Mouse (Mus musculus) CH12.LX (cell line): ENCODE measurements at regions not wholly inside any gene's neighbourhood (a gene's known extent, or its start where the extent isn't known, plus 50 kb on each side); places are given as distances from the start of the nearest gene placed in this dataset.

Source experiments
- DNase-seq: peaks from one replicate; pipeline ENCODE4 v3.0.0-alpha.2; 2013; ENCODE audit errors: extremely low read depth
- H3K27ac ChIP-seq: 2 replicates; pipeline ENCODE4 v1.5.1; 2012; ENCODE audit warnings: low read depth, mild to moderate bottlenecking, control low read depth, moderate library complexity; ENCODE audit not compliant: insufficient read depth
- H3K27me3 ChIP-seq: replicated peaks from 2 replicates; pipeline ENCODE3; 2012; ENCODE audit warnings: inconsistent platforms
- H3K36me3 ChIP-seq, 2 experiments: replicated peaks in 1 of 2; 2 replicates each; pipeline versions ENCODE3 to v1.6.1; 2012; ENCODE audit warnings: inconsistent platforms in 1 of 2, low read length in 1 of 2, mild to moderate bottlenecking in 1 of 2, mixed read lengths in 1 of 2, moderate library complexity in 1 of 2; ENCODE audit not compliant: control insufficient read depth in 1 of 2, insufficient read depth in 1 of 2
- H3K4me1 ChIP-seq, 2 experiments: 2 replicates each; pipeline ENCODE4 v1.6.1; 2012; ENCODE audit warnings: inconsistent platforms in 1 of 2, moderate library complexity in 1 of 2; ENCODE audit not compliant: insufficient read depth in 2 of 2, control insufficient read depth in 1 of 2
- H3K4me2 ChIP-seq: 2 replicates; pipeline ENCODE4 v1.6.1; 2012; ENCODE audit warnings: low read depth, mild to moderate bottlenecking, control low read depth; ENCODE audit not compliant: poor library complexity, insufficient read depth, severe bottlenecking
- H3K4me3 ChIP-seq, 3 experiments: fragments of 150-350 bp in 1 of 3; sonication (generic) in 1 of 3; replicated peaks in 1 of 3; 2 replicates each; pipeline versions ENCODE3 to v1.5.1; 2011 to 2012; ENCODE audit warnings: low read depth in 2 of 3, low read length in 2 of 3, mild to moderate bottlenecking in 2 of 3, moderate library complexity in 2 of 3, control low read depth in 1 of 3, improper control_type of control experiment in 1 of 3, inconsistent platforms in 1 of 3, mixed read lengths in 1 of 3; ENCODE audit not compliant: poor library complexity in 1 of 3
- H3K79me2 ChIP-seq: replicated peaks from 2 replicates; pipeline ENCODE4 v1.6.1; 2012; ENCODE audit warnings: mild to moderate bottlenecking, moderate library complexity; ENCODE audit not compliant: control insufficient read depth, poor library complexity, insufficient read depth, severe bottlenecking; ENCODE audit errors: extremely low read depth
- H3K9ac ChIP-seq: 2 replicates; pipeline ENCODE4 v1.6.1; 2012; ENCODE audit warnings: low read depth, mild to moderate bottlenecking, control low read depth, moderate library complexity; ENCODE audit not compliant: insufficient read depth
- H3K9me3 ChIP-seq: replicated peaks from 2 replicates; pipeline ENCODE3; 2012; ENCODE audit warnings: low read length, inconsistent platforms, mixed read lengths
- BHLHE40 ChIP-seq: IDR thresholded peaks from 2 replicates; pipeline ENCODE4 v1.6.1; 2011; ENCODE audit warnings: mild to moderate bottlenecking, low read depth, low read length, improper control_type of control experiment
- CHD1 ChIP-seq: IDR thresholded peaks from 2 replicates; pipeline ENCODE4 v1.6.1; 2012; ENCODE audit warnings: low read depth, low read length, improper control_type of control experiment, inconsistent platforms
- CHD2 ChIP-seq: IDR thresholded peaks from 2 replicates; pipeline ENCODE4 v1.6.1; 2011; ENCODE audit warnings: low read length, improper control_type of control experiment
- ELF1 ChIP-seq: IDR thresholded peaks from 2 replicates; pipeline ENCODE4 v1.6.1; 2014; ENCODE audit warnings: low read depth, mild to moderate bottlenecking, inconsistent platforms, low read length, improper control_type of control experiment
- ETS1 ChIP-seq: conservative IDR thresholded peaks from 2 replicates; pipeline ENCODE4 v1.6.1; 2012; ENCODE audit warnings: low read depth, mild to moderate bottlenecking, inconsistent platforms, low read length, improper control_type of control experiment, moderate library complexity
- GABPA ChIP-seq: IDR thresholded peaks from 2 replicates; pipeline ENCODE4 v1.6.1; 2012; ENCODE audit warnings: low read depth, low read length, improper control_type of control experiment, inconsistent platforms; ENCODE audit not compliant: insufficient replicate concordance
- HCFC1 ChIP-seq: IDR thresholded peaks from 2 replicates; pipeline ENCODE4 v1.6.1; 2012; ENCODE audit warnings: low read depth, mild to moderate bottlenecking, inconsistent platforms, low read length, improper control_type of control experiment
- JUN ChIP-seq: IDR thresholded peaks from 2 replicates; pipeline ENCODE4 v1.6.1; 2011; ENCODE audit warnings: low read depth, mild to moderate bottlenecking, low read length, improper control_type of control experiment, moderate library complexity; ENCODE audit not compliant: insufficient read depth
- JUND ChIP-seq: conservative IDR thresholded peaks from 2 replicates; pipeline ENCODE4 v1.6.1; 2011; ENCODE audit warnings: low read depth, low read length, improper control_type of control experiment
- KAT2A ChIP-seq: IDR thresholded peaks from 2 replicates; pipeline ENCODE4 v1.6.1; 2012; ENCODE audit warnings: low read length, improper control_type of control experiment, inconsistent platforms; ENCODE audit not compliant: insufficient replicate concordance
- MEF2A ChIP-seq: IDR thresholded peaks from 2 replicates; pipeline ENCODE4 v1.6.1; 2014; ENCODE audit warnings: low read depth, mild to moderate bottlenecking, inconsistent platforms, low read length, improper control_type of control experiment, borderline replicate concordance
- MXI1 ChIP-seq: IDR thresholded peaks from 2 replicates; pipeline ENCODE4 v1.6.1; 2011; ENCODE audit warnings: mild to moderate bottlenecking, low read depth, low read length, improper control_type of control experiment
- POLR2A ChIP-seq: IDR thresholded peaks from 2 replicates; pipeline ENCODE4 v1.6.1; 2011; ENCODE audit warnings: low read depth, mild to moderate bottlenecking, improper control_type of control experiment, low read length
- RCOR1 ChIP-seq: conservative IDR thresholded peaks from 2 replicates; pipeline ENCODE4 v1.6.1; 2012; ENCODE audit warnings: low read depth, mild to moderate bottlenecking, inconsistent platforms, low read length, improper control_type of control experiment
- SIN3A ChIP-seq: IDR thresholded peaks from 2 replicates; pipeline ENCODE4 v1.6.1; 2012; ENCODE audit warnings: low read length, improper control_type of control experiment, inconsistent platforms
- SMC3 ChIP-seq: IDR thresholded peaks from 2 replicates; pipeline ENCODE4 v1.6.1; 2011; ENCODE audit warnings: low read depth, low read length, improper control_type of control experiment
- TCF12 ChIP-seq: IDR thresholded peaks from 2 replicates; pipeline ENCODE4 v1.6.1; 2014; ENCODE audit warnings: low read depth, mild to moderate bottlenecking, inconsistent platforms, low read length, improper control_type of control experiment
- UBTF ChIP-seq: IDR thresholded peaks from 2 replicates; pipeline ENCODE4 v1.6.1; 2012; ENCODE audit warnings: low read depth, mild to moderate bottlenecking, inconsistent platforms, low read length, improper control_type of control experiment, moderate library complexity
- USF1 ChIP-seq: IDR thresholded peaks from 2 replicates; pipeline ENCODE4 v1.6.1; 2014; ENCODE audit warnings: low read depth, mild to moderate bottlenecking, inconsistent platforms, low read length, improper control_type of control experiment
- USF2 ChIP-seq: conservative IDR thresholded peaks from 2 replicates; pipeline ENCODE4 v1.6.1; 2011; ENCODE audit warnings: low read depth, low read length, improper control_type of control experiment
- ZC3H11A ChIP-seq: IDR thresholded peaks from 2 replicates; pipeline ENCODE4 v1.6.1; 2012; ENCODE audit warnings: low read depth, mild to moderate bottlenecking, inconsistent platforms, low read length, improper control_type of control experiment
- dilution Hi-C: fragments of 300-500 bp; cut with MboI; formaldehyde crosslinking; loops from 2 replicates; pipeline ENCODE4 v1.14.3; 2020; ENCODE audit warnings: low sequenced_read_pairs; ENCODE audit not compliant: extremely low pct_unique_long_range_greater_than_20kb, extremely low pct_ligation_motif_present
- in situ Hi-C: fragments of 300-500 bp; cut with MboI; formaldehyde crosslinking; loops from 3 replicates; pipeline ENCODE4 v1.14.3; 2019; ENCODE audit warnings: low sequenced_read_pairs, low pct_ligation_motif_present, low pct_unique_long_range_greater_than_20kb, mixed read lengths

DNA sequence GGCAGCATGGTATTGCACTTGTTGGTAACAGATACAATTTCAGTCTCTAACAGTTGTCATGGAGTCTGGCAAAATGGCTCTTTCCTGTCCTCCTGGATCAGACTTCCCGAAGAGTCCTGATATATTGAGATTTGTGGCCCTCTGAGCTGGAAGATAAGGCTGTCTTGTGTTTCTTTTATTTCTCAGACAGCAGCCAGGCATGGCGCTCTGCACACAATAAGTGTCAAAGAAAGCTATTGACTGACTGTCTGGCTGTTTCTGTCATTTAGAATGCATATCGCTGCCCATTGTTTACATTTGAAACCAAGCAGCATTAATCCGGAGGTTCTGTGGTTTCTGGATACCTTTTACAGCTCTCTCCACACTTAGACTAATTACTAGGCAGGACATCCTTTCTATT, 402.8 kb downstream of the Rprm start:
- Histone ChIP-seq H3K4me1 (no peaks in the 10 kb centered on the region), H3K36me3 (no peaks in the 10 kb centered on the region), H3K4me2 (no peak overlapping the region), H3K9me3 (no peaks in the 10 kb centered on the region), H3K4me3 (no peak overlapping the region), H3K79me2 (no peaks in the 10 kb centered on the region), H3K27ac (no peak overlapping the region), H3K27me3 (no peaks in the 10 kb centered on the region), H3K9ac (no peak overlapping the region)
- in situ Hi-C loops (no loop called here), dilution Hi-C loops (no loop called here)
- no peak for DNase-seq
- TF ChIP-seq GABPA (no peak), MEF2A (no peak), JUN (no peak), HCFC1 (no peak), BHLHE40 (no peak), CHD2 (no peak), UBTF (no peak), SIN3A (no peak), POLR2A (no peak), KAT2A (no peak), TCF12 (no peak), USF1 (no peak), SMC3 (no peak), ETS1 (no peak), JUND (no peak), MXI1 (no peak), RCOR1 (no peak), ZC3H11A (no peak), ELF1 (no peak), USF2 (no peak)

DNA sequence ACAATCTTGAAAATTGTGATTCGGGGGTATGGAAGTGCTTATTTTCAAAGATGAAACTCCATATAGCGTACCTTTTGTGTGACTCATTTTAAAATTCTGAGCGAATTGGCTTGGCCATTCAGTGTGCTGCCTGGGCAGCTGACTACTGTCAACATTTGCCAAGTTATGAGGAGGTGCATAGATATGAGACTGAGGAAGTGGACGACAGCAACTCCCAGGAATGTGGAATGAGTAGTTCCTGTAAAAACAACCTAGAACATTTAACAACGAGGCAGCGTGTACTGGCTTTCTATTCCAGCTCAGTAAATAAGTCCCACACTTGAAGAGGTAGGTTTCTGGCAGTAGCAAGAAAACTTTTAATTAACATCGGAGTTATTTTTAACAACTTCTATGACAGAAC, 398.1 kb downstream of the Rprm start:
- Histone ChIP-seq H3K4me1 (no peaks in the 10 kb centered on the region), H3K9ac (no peak overlapping the region), H3K27ac (no peak overlapping the region), H3K9me3 (no peaks in the 10 kb centered on the region), H3K79me2 (no peaks in the 10 kb centered on the region), H3K27me3 (no peaks in the 10 kb centered on the region), H3K4me2 (no peak overlapping the region), H3K36me3 (no peaks in the 10 kb centered on the region), H3K4me3 (no peak overlapping the region)
- in situ Hi-C loops: no loop called here
- no peak for TF ChIP-seq CHD1
- dilution Hi-C loops: no loop called here
- no peak for DNase-seq
